Mouse (Mus musculus) limb, embryonic 10.5 days (tissue): ENCODE results near the gene Zdhhc23. TPM values are rescaled to one million over a fixed set of nuclear protein-coding genes. Genes with fewer than 3 reads are reported as not detected.

Experiments used
- DNase-seq: peaks from one replicate; pipeline ENCODE4 v3.0.0-alpha.2; 2017; ENCODE audit warnings: low spot score
- H3K27ac ChIP-seq: fragments of 300-500 bp; sonication (generic); 2 replicates; pipeline ENCODE4 v1.5.1; 2016; ENCODE audit warnings: mild to moderate bottlenecking
- H3K27me3 ChIP-seq: fragments of 300-500 bp; sonication (generic); 2 replicates; pipeline ENCODE4 v1.6.1; 2016; ENCODE audit warnings: low read depth, mild to moderate bottlenecking; ENCODE audit not compliant: poor library complexity, severe bottlenecking
- H3K36me3 ChIP-seq: fragments of 300-500 bp; sonication (generic); 2 replicates; pipeline ENCODE4 v1.6.1; 2016; ENCODE audit warnings: mild to moderate bottlenecking, moderate library complexity
- H3K4me1 ChIP-seq: fragments of 300-500 bp; sonication (generic); 2 replicates; pipeline ENCODE4 v1.6.1; 2016
- H3K4me3 ChIP-seq: fragments of 300-500 bp; sonication (generic); 2 replicates; pipeline ENCODE4 v1.5.1; 2016; ENCODE audit warnings: mild to moderate bottlenecking, moderate library complexity
- H3K9me3 ChIP-seq: fragments of 300-500 bp; sonication (generic); replicated peaks from 2 replicates; pipeline ENCODE4 v1.6.1; 2016; ENCODE audit warnings: mild to moderate bottlenecking
- WGBS: fragments of 180-500 bp; shearing (Covaris S2); methylation state at CpG from one replicate; pipeline ENCODE4 v1.1.7; 2016; 5-methylcytosine and 5-hydroxymethylcytosine counted together
- microRNA-seq: library from miRNA; unstranded; fragments of <30 nt; microRNA quantifications from one replicate; pipeline ENCODE4, GENCODE M21; 2017
- polyA plus RNA-seq: library from polyadenylated mRNA; unstranded; fragments of >200 nt; fragmentation: Nextera tagmentation; extraction: Ambion mirVana; gene quantifications from 2 replicates; pipeline ENCODE4 v1.2.1, GENCODE M21; 2016

Zdhhc23 gene
- polyA plus RNA-seq, 1 experiment from 2014 or later, result 1.1 TPM

DNA sequence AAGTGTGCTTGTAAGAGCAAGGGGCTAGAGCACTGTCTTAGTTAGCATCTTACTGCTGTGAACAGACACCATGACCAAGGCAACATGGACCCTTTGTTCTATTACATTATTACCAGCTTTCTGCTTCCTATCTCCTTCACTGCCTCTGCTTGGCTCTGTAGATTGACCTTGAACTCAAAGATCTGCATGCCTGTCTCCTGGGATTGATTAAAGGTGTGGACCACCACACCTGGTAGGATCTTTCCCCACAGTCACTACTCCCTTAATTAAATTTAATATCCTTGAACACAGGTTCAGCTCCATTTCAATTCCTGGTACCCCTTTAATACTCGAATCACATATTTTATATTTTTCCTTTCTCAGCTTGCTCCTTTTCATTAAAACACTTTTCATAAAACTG is 53.7 kb downstream of the Zdhhc23 start:
- WGBS, result 83% methylated on average over 1 of the region's 1 CpGs
- Histone ChIP-seq H3K4me1 (no peaks in the 10 kb centered on the region), H3K27ac (no peak overlapping the region), H3K27me3 (no peaks in the 10 kb centered on the region), H3K4me3 (no peak overlapping the region), H3K36me3 (no peaks in the 10 kb centered on the region), H3K9me3 (no peaks in the 10 kb centered on the region)
- no peak for DNase-seq

DNA sequence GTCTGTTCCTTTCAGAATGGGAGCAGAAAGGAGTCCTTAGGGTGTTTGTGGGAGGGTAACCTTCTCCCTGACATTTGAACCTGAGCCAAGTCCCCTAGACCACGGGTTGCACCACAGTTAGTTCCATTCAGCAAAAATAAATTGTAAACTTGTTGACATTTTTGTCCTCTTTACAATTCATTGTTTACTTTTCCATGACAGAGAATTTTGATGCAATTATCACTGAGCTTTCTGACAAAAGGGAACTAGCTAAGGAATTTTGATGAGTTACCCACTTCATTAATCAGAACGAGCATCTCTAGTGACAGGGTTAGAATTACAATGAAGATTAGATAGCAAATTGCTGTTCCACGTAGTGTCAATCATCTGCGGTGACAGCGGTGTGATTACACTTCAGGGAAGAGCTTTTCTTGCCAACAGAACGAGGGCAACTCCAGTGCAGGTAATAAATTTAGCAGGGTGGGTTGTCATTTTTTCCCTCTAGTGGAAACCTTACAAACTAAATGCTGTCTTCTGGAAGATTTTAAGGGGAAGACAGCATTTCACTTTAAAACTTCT is 54.5 kb downstream of the Zdhhc23 start:
- 85% methylated on average over 6 of the region's 6 CpGs for WGBS
- DNase-seq, result no peak
- no peaks in the 10 kb centered on the region for H3K9me3 ChIP-seq
- H3K36me3 ChIP-seq, result no peaks in the 10 kb centered on the region
- H3K4me3 ChIP-seq, result no peak overlapping the region
- H3K27ac ChIP-seq, result no peak overlapping the region
- H3K27me3 ChIP-seq, result no peaks in the 10 kb centered on the region
- H3K4me1 ChIP-seq, result no peaks in the 10 kb centered on the region

DNA sequence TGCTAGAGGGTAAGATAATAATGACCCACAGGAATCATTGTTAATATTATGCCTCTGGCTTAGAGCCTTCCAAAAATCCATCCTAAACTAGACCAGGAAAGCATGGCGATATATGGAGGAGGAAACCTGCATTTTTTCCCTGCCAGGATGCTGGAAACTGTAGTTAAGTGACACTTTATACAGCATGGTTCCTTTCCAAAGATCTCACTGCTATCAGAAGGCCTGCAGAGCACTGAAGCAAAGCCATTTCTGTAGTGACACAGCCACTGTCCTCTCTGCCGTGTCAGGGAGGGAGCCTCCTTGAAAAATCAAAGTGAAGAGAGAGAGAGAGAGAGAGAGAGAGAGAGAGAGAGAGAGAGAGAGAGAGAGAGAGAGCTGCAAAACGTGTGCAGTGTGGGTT is 57.0 kb downstream of the Zdhhc23 start:
- DNase-seq, result no peak
- H3K9me3 ChIP-seq, result no peaks in the 10 kb centered on the region
- no peak overlapping the region for H3K27ac ChIP-seq
- WGBS, result 73% methylated on average over 3 of the region's 3 CpGs
- H3K36me3 ChIP-seq, result no peaks in the 10 kb centered on the region
- H3K4me1 ChIP-seq, result no peaks in the 10 kb centered on the region
- H3K4me3 ChIP-seq, result no peak overlapping the region
- H3K27me3 ChIP-seq, result no peaks in the 10 kb centered on the region

DNA sequence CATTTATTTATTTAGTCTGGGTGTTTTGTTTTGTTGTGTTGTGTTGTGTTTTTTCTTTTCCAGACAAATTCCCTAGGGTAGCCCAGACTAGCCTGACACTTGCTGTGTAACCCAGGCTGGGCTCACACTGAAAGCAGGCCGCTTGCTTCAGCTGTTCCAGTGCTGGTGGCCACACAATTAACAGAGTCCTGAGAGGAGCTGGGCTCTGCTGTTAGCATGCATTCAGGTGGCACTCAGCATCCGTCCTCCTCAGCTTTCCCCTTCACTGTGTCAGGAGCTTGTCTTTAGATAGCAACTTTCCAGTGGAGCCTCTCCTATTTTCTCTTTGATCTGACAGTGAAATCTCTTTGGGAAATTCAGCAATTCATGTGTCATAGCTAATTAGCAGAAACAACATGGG is 57.6 kb downstream of the Zdhhc23 start:
- Histone ChIP-seq H3K9me3 (no peaks in the 10 kb centered on the region), H3K4me3 (no peak overlapping the region), H3K27ac (no peak overlapping the region), H3K4me1 (no peaks in the 10 kb centered on the region), H3K27me3 (no peaks in the 10 kb centered on the region), H3K36me3 (no peaks in the 10 kb centered on the region)
- DNase-seq, result no peak
- 77% methylated on average over 2 of the region's 2 CpGs for WGBS

DNA sequence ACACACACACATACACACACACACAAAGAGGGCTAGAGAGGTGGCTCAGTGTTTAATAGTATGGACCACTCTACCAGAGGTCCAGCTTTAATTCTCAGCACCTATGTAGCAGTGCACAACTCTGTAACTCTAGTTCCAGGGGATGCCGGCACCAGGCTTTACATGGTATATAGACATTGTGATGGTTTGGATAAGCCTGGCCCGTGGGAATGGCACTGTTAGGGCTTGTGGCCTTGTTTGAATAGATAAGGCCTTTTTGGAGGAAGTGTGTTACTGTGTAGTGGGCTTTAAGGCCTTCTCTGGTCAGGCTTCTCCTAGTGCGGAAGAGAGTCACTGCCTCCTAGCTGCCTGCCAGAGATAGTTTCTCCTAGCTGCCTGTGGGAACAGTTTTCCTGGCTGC is 60.7 kb downstream of the Zdhhc23 start:
- H3K36me3 ChIP-seq, result peaks cover 3% of the 10 kb centered on the region; the same call in 1 of the 2 replicates
- DNase-seq, result no peak
- no peaks in the 10 kb centered on the region for H3K27me3 ChIP-seq
- H3K4me3 ChIP-seq, result no peak overlapping the region
- H3K27ac ChIP-seq, result no peak overlapping the region
- WGBS, result 89% methylated on average over 3 of the region's 3 CpGs
- no peaks in the 10 kb centered on the region for H3K9me3 ChIP-seq
- no peaks in the 10 kb centered on the region for H3K4me1 ChIP-seq

Small RNA genes lying within 50 kb of the gene (microRNA-seq; reads per million reads assigned to microRNA genes)
- not detected for gene Mir3470b

Other genes with a start within 250 kb of the Zdhhc23 start
- gene Drd3, start 225.8 kb downstream of the Zdhhc23 start, polyA plus RNA-seq, result not detected in 2 replicates
- gene Ccdc191, start 90.0 kb downstream of the Zdhhc23 start, polyA plus RNA-seq, result 13.9 and 14.8 TPM in 2 replicates
- 33.4 and 36.9 TPM in 2 replicates for gene Qtrt2, start 53.0 kb downstream of the Zdhhc23 start, polyA plus RNA-seq
- 3.4 and 6.3 TPM in 2 replicates for gene Gramd1c, start 83.6 kb upstream of the Zdhhc23 start, polyA plus RNA-seq
- 32.6 and 34.4 TPM in 2 replicates for gene Atp6v1a, start 159.9 kb upstream of the Zdhhc23 start, polyA plus RNA-seq
- gene Naa50, start 160.0 kb upstream of the Zdhhc23 start, polyA plus RNA-seq, result 138 and 141 TPM in 2 replicates
- gene Usf3, start 193.5 kb upstream of the Zdhhc23 start, polyA plus RNA-seq, result 3.2 and 4.2 TPM in 2 replicates